Mouse (Mus musculus) brain, adult 10 weeks (tissue): ENCODE measurements around the gene Baz2b. TPM values are rescaled to one million over a fixed set of nuclear protein-coding genes. Genes with fewer than 3 reads are reported as not detected.

Source experiments
- polyA plus RNA-seq: library from polyadenylated mRNA; stranded (reverse); fragments of 350-450 nt; fragmentation: Illumina TruSeq; extraction: RNeasy Lipid Tissue Mini Kit (QIAGEN cat#74804); gene quantifications from one replicate; pipeline ENCODE4 v1.2.3, GENCODE M21; 2015; ENCODE audit warnings: low read depth, low replicate concordance

Baz2b gene
- polyA plus RNA-seq, result 24.1 TPM

GRCm38 (mm10) chr2:60209703-60210651, at the start of gene Baz2b, which contains the start of gene March7:
Gene Baz2b, minus strand, starts transcription at chr2:60209839.
Gene March7, plus strand, starts transcription at chr2:60209887.

DNA sequence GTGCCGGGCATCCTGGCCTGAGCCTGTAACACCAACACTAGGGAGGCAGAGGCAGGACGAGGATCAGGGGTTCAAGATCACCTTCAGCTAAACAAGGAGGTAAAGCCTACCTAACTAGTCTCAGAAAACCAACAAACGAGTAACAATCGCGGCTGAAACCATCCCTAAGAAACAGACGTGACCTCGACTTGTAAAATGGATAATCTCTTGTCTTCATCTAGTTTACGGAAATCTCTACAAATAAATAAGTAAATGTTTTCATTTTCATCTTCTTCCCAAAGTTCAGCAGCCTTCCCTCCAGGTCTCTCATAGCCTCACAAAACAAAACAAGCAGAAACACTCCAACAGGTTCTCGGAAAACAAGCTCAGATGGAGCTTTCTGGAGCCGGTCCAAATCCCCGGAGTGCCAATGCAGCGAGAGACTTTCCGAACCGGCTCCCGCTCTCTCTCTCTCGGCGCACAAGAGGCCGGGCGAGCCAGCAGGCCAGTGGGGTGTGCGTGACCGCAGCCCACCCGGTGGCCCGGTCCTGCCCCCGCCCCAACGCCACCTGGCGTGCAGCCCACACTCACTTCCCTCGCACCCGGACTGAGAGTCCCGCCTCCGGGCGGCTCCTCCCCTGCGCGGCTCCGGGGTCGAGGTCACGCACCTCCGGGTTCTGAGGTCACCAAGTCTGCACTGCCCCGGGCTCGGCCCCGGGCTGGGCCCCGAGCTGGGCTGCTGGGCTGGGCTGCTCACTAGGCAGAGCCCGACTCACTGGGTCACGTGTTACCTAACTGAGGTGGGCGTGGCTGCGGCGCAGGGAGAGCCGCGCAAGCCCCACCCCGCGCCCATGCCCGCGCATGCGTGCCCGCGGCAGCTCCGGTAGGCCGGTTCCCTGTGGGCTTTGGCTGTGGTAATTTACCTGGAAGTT, 327.6 kb downstream of the Baz2b start, which contains the start of gene Wdsub1:
TSS of gene Wdsub1 (minus strand) at position 761 of the 911 bp plus-strand sequence.

Other genes starting within 250 kb of the Baz2b start
- 49.6 TPM for gene March7, start within 50 bp of the Baz2b start, polyA plus RNA-seq
- 41.9 TPM for gene Cd302, start 74.6 kb upstream of the Baz2b start, polyA plus RNA-seq
- 0.52 TPM for gene Ly75, start 173.5 kb upstream of the Baz2b start, polyA plus RNA-seq